Mouse (Mus musculus) left cerebral cortex, postnatal 25 days (tissue): ENCODE results near the gene Zfp651. TPM values are rescaled to one million over a fixed set of nuclear protein-coding genes. Genes with fewer than 3 reads are reported as not detected.
A peak's percentile ranks its signal among the peaks of the same experiment; 100 is the strongest.

Experiments
- DNase-seq, 2 experiments: peaks; one replicate each; pipeline ENCODE4 v3.0.0; 2022; ENCODE audit warnings: low spot score in 2 of 2, mixed read lengths in 1 of 2
- intact Hi-C: fragments of 180-260 bp; cut with DNase I; formaldehyde crosslinking; loops from one replicate; pipeline ENCODE4 v1.15.1; 2025
- total RNA-seq, 2 experiments: library from RNA; stranded (reverse); gene quantifications; 2 replicates each; pipeline ENCODE4 v1.2.3; 2021

The Zfp651 gene
- total RNA-seq, 2 experiments from 2014 or later = 108 to 115 TPM

- DNase-seq = peak in 1 of 2 experiments; percentile 52
- intact Hi-C loops = loop anchor here (2.0 kb wide), 2 partner anchors 16 to 66 kb away; partner anchors contain the start of gene Klhl40
Measured at GRCm38 (mm10) chr9:121761091-121761665, 2.0 kb downstream of the Zfp651 start.

GRCm38 (mm10) chr9:121761787-121762186 is 2.7 kb downstream of the Zfp651 start:
- intact Hi-C loops = loop anchor here (2.0 kb wide), 2 partner anchors 15 to 65 kb away; partner anchors contain the start of gene Klhl40
- DNase-seq = no peak

- intact Hi-C loops = no loop called here
- DNase-seq = no peak
Measured at GRCm38 (mm10) chr9:121762248-121762647, 3.1 kb downstream of the Zfp651 start.

GRCm38 (mm10) chr9:121762761-121763160 is 3.6 kb downstream of the Zfp651 start:
- intact Hi-C loops = no loop called here
- DNase-seq = no peak

- DNase-seq = no peak
- intact Hi-C loops = no loop called here
Measured at GRCm38 (mm10) chr9:121763716-121764115, 4.6 kb downstream of the Zfp651 start.

- DNase-seq = no peak
- intact Hi-C loops = no loop called here
Measured at GRCm38 (mm10) chr9:121765166-121765855, 6.2 kb downstream of the Zfp651 start.

- DNase-seq = no peak
- intact Hi-C loops = no loop called here
Measured at GRCm38 (mm10) chr9:121772412-121772811, 13.3 kb downstream of the Zfp651 start.

- intact Hi-C loops = loop anchor here (2.0 to 5.0 kb wide), 2 partner anchors 15 to 109 kb away; no protein-coding TSS in a partner anchor
- peak in 1 of 2 experiments; percentile 69 for DNase-seq
Measured at GRCm38 (mm10) chr9:121775951-121776350, 16.8 kb downstream of the Zfp651 start.

GRCm38 (mm10) chr9:121776511-121776910 is 17.4 kb downstream of the Zfp651 start:
- intact Hi-C loops = loop anchor here (2.0 to 5.0 kb wide), 2 partner anchors 16 to 109 kb away; no protein-coding TSS in a partner anchor
- peak in 1 of 2 experiments; percentile 90 for DNase-seq

GRCm38 (mm10) chr9:121777484-121778065 is 18.4 kb downstream of the Zfp651 start, which contains the start of gene Klhl40:
Klhl40 (plus strand) TSS chr9:121777607.
- intact Hi-C loops = loop anchor here (1.0 to 5.0 kb wide), 3 partner anchors 17 to 110 kb away; no protein-coding TSS in a partner anchor
- DNase-seq = peak; percentile 65 to 83

GRCm38 (mm10) chr9:121778066-121778624 is 19.0 kb downstream of the Zfp651 start:
- intact Hi-C loops = loop anchor here (1.0 to 5.0 kb wide), 2 partner anchors 48 to 111 kb away; no protein-coding TSS in a partner anchor

GRCm38 (mm10) chr9:121784801-121785200 is 25.7 kb downstream of the Zfp651 start:
- intact Hi-C loops = no loop called here
- no peak for DNase-seq

More at GRCm38 (mm10) chr9:121778066-121778624, 19.0 kb downstream of the Zfp651 start:
- DNase-seq = peak; percentile 85 to 91

GRCm38 (mm10) chr9:121785261-121785660 is 26.1 kb downstream of the Zfp651 start:
- intact Hi-C loops = no loop called here
- no peak for DNase-seq

- intact Hi-C loops = no loop called here
Measured at GRCm38 (mm10) chr9:121786359-121786758, 27.2 kb downstream of the Zfp651 start.

GRCm38 (mm10) chr9:121791206-121791605 is 32.1 kb downstream of the Zfp651 start:
- DNase-seq = peak in 1 of 2 experiments; percentile 44
- intact Hi-C loops = no loop called here

More at GRCm38 (mm10) chr9:121786359-121786758, 27.2 kb downstream of the Zfp651 start:
- peak in 1 of 2 experiments; percentile 50 for DNase-seq

GRCm38 (mm10) chr9:121791757-121792521 is 32.8 kb downstream of the Zfp651 start, which contains the start of gene Hhatl:
Hhatl (minus strand) TSS chr9:121792507.
- intact Hi-C loops = no loop called here
- peak in 1 of 2 experiments; percentile 47 for DNase-seq

- intact Hi-C loops = no loop called here
- no peak for DNase-seq
Measured at GRCm38 (mm10) chr9:121794972-121795539, 35.9 kb downstream of the Zfp651 start.

GRCm38 (mm10) chr9:121797722-121798121 is 38.6 kb downstream of the Zfp651 start:
- no peak for DNase-seq
- intact Hi-C loops = no loop called here
